Mouse (Mus musculus) lung, postnatal 0 days (tissue): Measurements from ENCODE around the gene Fam186b.

Experiments
- CTCF ChIP-seq: IDR thresholded peaks from 2 replicates; pipeline ENCODE4 v1.5.1; 2016; ENCODE audit warnings: antibody characterized with exemption, mild to moderate bottlenecking
- EP300 ChIP-seq: IDR thresholded peaks from 2 replicates; pipeline ENCODE4 v1.6.1; 2016; ENCODE audit warnings: antibody characterized with exemption, mild to moderate bottlenecking, control low read depth

DNA sequence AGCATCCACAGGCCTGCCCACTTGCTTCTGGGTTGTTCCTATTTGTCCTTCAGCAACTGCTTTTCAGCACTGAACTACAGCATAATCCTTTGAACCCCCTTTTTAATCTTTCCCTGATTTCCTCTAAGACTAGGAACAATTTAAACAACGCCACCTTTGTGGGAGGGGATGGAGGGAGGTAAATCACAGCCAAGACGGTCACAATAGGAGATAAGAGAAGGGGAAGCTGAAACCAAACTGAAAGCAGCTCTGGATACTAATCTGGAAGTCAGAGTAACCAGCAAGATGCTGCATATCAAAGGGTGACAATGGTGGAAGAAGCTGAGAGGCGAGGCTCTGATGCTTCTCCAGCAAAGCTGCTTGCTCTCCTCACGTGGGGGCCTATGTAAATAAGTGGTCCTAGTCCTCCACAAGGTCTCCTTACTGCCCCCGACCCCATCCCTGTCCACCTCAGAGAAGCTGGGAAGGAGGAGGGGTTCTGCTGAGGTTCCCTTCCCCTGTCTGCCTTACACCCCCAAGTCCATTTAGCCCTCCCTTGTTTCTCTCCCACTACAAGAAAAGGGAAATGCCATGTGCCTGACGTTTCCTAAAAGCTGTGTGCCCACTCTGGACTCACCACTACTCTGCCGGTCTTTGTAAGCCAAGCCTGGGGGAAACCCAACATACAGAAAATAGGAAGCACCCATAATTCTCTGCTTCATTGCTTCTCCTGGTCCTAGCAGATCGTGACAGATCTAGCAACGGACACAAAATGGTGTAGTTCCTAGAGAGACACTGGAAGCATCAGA is 46.7 kb upstream of the Fam186b start:
- TF ChIP-seq CTCF (no peak), EP300 (no peak)
